In the genomic region with DNA sequence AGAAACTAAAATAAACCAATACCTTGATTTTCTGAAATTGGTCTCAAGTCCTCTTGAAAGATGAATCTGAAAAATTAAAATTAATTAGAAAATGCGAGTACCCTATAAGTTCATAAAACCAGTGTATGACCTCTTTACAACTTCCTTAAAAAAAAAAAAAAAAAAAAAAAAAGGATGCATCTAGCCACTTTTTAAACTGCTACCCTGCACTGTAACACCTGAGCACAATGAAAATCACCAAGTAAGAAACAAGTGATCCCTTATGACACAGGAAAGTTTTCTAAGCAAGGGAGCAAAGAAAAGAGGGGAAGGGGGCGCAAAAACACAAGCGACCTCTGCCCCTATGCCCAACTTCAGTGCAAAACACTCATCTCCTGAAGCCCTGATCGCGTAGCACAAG, we compare ENCODE assay signal across 8 mouse cellular contexts. TPM values are rescaled to one million over a fixed set of nuclear protein-coding genes. Genes with fewer than 3 reads are reported as not detected.
DNase-seq lines count a peak whose midpoint lies in the region; ATAC-seq and TF ChIP-seq lines count a peak whose summit lies in the region.

No protein-coding gene starts in this region.

- peaks cover 5% of the 10 kb centered on the region; the same call in 1 of the 2 replicates for H3K4me1 ChIP-seq in heart, postnatal 0 days (ENCODE audit: control insufficient read depth, insufficient read depth)
- peaks cover 5% of the 10 kb centered on the region for H3K4me1 ChIP-seq in bone marrow macrophage, adult 2 months (ENCODE audit: control insufficient read depth, insufficient read depth, low read length)
- peaks cover 11% of the 10 kb centered on the region for H3K4me1 ChIP-seq in hindbrain, embryonic 16.5 days (ENCODE audit: control insufficient read depth, insufficient read depth, low read depth, low read length)
- peaks cover 12% of the 10 kb centered on the region; the same call in 1 of the 2 replicates for H3K4me1 ChIP-seq in midbrain, embryonic 14.5 days (ENCODE audit: control insufficient read depth, insufficient read depth, low read length)

- no peak for TF ChIP-seq CTCF in heart, postnatal 0 days (IDR thresholded peaks at IDR 0.05; ENCODE audit: low read depth)
- TF ChIP-seq CTCF in bone marrow macrophage, adult 2 months (IDR thresholded peaks at IDR 0.05; ENCODE audit: low read depth, low read length): no peak

- under 1% methylated on average over 5 of the region's 5 CpGs for WGBS in heart, postnatal 0 days
- 2% methylated on average over 5 of the region's 5 CpGs for WGBS in hindbrain, embryonic 16.5 days
- 2% methylated on average over 5 of the region's 5 CpGs for WGBS in midbrain, embryonic 14.5 days

- no peak for TF ChIP-seq POLR2A in bone marrow macrophage, adult 2 months (IDR thresholded peaks at IDR 0.05; ENCODE audit: borderline replicate concordance, low read depth, low read length)

- TF ChIP-seq EP300 in heart, postnatal 0 days (IDR thresholded peaks at IDR 0.05; ENCODE audit: low read depth): no peak

- no peak for ATAC-seq in heart, postnatal 0 days (ENCODE audit: insufficient read depth, low read depth)
- no peak for ATAC-seq in hindbrain, embryonic 16.5 days
- ATAC-seq in midbrain, embryonic 14.5 days (ENCODE audit: low FRiP score, low TSS enrichment): no peak

- H3K4me3 ChIP-seq in heart, postnatal 0 days (ENCODE audit: low read depth, low read length): peak overlapping the region; percentile 90
- H3K4me3 ChIP-seq in bone marrow macrophage, adult 2 months (ENCODE audit: insufficient read depth, low read length): peak overlapping the region; percentile 99
- H3K4me3 ChIP-seq in hindbrain, embryonic 16.5 days (ENCODE audit: low read length): peak overlapping the region; percentile 84
- peak overlapping the region; percentile 76 for H3K4me3 ChIP-seq in midbrain, embryonic 14.5 days (replicated peaks; ENCODE audit: low read depth, low read length)

- H3K27me3 ChIP-seq in heart, postnatal 0 days (ENCODE audit: control insufficient read depth, insufficient read depth, low read length): no peaks in the 10 kb centered on the region
- no peaks in the 10 kb centered on the region for H3K27me3 ChIP-seq in hindbrain, embryonic 16.5 days (replicated peaks; ENCODE audit: control insufficient read depth, insufficient read depth, low read length)
- H3K27me3 ChIP-seq in midbrain, embryonic 14.5 days (ENCODE audit: control insufficient read depth, insufficient read depth, low read length): no peaks in the 10 kb centered on the region

- intact Hi-C loops in heart, postnatal 10 days (cut with DNase I): loop anchor here (2.0 kb wide), 1 partner anchor 128 kb away; no protein-coding TSS in a partner anchor

- no peaks in the 10 kb centered on the region for H3K9me3 ChIP-seq in heart, postnatal 0 days (replicated peaks; ENCODE audit: control insufficient read depth, low read length)
- no peaks in the 10 kb centered on the region for H3K9me3 ChIP-seq in hindbrain, embryonic 16.5 days (ENCODE audit: control insufficient read depth, low read length)
- H3K9me3 ChIP-seq in midbrain, embryonic 14.5 days (ENCODE audit: control insufficient read depth, low read length): no peaks in the 10 kb centered on the region

- peak overlapping the region; percentile 94 for H3K27ac ChIP-seq in heart, postnatal 0 days (ENCODE audit: low read depth)
- H3K27ac ChIP-seq in bone marrow macrophage, adult 2 months (ENCODE audit: insufficient read depth, low read depth, low read length): peak overlapping the region; percentile 47
- peak overlapping the region; percentile 84 for H3K27ac ChIP-seq in hindbrain, embryonic 16.5 days (ENCODE audit: low read depth, low read length)
- H3K27ac ChIP-seq in midbrain, embryonic 14.5 days (replicated peaks; ENCODE audit: low read depth, low read length): peak overlapping the region; percentile 64

- peak overlapping the region; percentile 93 for H3K4me2 ChIP-seq in heart, postnatal 0 days (ENCODE audit: low read depth, low read length)
- peak overlapping the region; percentile 84 for H3K4me2 ChIP-seq in hindbrain, embryonic 16.5 days (ENCODE audit: low read length)
- peak overlapping the region; percentile 73 for H3K4me2 ChIP-seq in midbrain, embryonic 14.5 days (ENCODE audit: low read length)

- no peak for DNase-seq in heart, postnatal 0 days (ENCODE audit: low spot score)
- DNase-seq in heart, postnatal 10 days: no peak
- DNase-seq in midbrain, embryonic 14.5 days: no peak
- DNase-seq in Muller cell, postnatal 12 days (ENCODE audit: inconsistent ontology term): no peak
- DNase-seq in adrenal gland, adult 2 months: no peak
- DNase-seq in adipocyte (ENCODE audit: low spot score): no peak

- H3K9ac ChIP-seq in heart, postnatal 0 days (replicated peaks; ENCODE audit: low read depth, low read length): peak overlapping the region; percentile 89
- H3K9ac ChIP-seq in hindbrain, embryonic 16.5 days (ENCODE audit: low read depth, low read length): peak overlapping the region; percentile 79
- H3K9ac ChIP-seq in midbrain, embryonic 14.5 days (replicated peaks; ENCODE audit: low read length): peak overlapping the region; percentile 66

- H3K36me3 ChIP-seq in heart, postnatal 0 days (replicated peaks; ENCODE audit: control insufficient read depth, insufficient read depth, low read length): peaks cover 14% of the 10 kb centered on the region; the same call in 1 of the 2 replicates
- H3K36me3 ChIP-seq in hindbrain, embryonic 16.5 days (ENCODE audit: control insufficient read depth, insufficient read depth, low read length): no peaks in the 10 kb centered on the region
- H3K36me3 ChIP-seq in midbrain, embryonic 14.5 days (ENCODE audit: control insufficient read depth, insufficient read depth, low read length): no peaks in the 10 kb centered on the region

RNA-seq across cellular contexts. Expression of gene Cdkal1, which starts 0.6 kb away (rescaled TPM):
- total RNA-seq in heart, postnatal 0 days (2014; rRNA removed; ENCODE audit: low replicate concordance): 8.2 and 9.6 TPM in 2 replicates
- polyA plus RNA-seq in heart, postnatal 0 days (2015; fragmentation: Nextera tagmentation; extraction: Ambion mirVana): 17.5 and 17.6 TPM in 2 replicates
- total RNA-seq in heart, postnatal 10 days (2021): 10 to 100 TPM; 29.2 to 32.1 TPM
- polyA plus RNA-seq in bone marrow macrophage, adult 2 months (2012; ENCODE audit: insufficient read depth, insufficient read length, missing spikeins): 13.5 and 13.9 TPM in 2 replicates
- 19.4 and 20.9 TPM in 2 replicates for polyA plus RNA-seq in hindbrain, embryonic 16.5 days (2015; fragmentation: Nextera tagmentation; extraction: Ambion mirVana)
- 18.2 and 23.5 TPM in 2 replicates for polyA plus RNA-seq in midbrain, embryonic 14.5 days (2014; fragmentation: Nextera tagmentation; extraction: Ambion mirVana)
- total RNA-seq in adrenal gland, adult 2 months (2021): 10 to 100 TPM; 22.0 to 29.0 TPM
- 0.71 and 0.73 TPM in 2 replicates for polyA plus RNA-seq in adrenal gland, adult 2 months (2012; rRNA removed)
